Comparison of ENCODE assay signal across 21 mouse cellular contexts in the genomic region with DNA sequence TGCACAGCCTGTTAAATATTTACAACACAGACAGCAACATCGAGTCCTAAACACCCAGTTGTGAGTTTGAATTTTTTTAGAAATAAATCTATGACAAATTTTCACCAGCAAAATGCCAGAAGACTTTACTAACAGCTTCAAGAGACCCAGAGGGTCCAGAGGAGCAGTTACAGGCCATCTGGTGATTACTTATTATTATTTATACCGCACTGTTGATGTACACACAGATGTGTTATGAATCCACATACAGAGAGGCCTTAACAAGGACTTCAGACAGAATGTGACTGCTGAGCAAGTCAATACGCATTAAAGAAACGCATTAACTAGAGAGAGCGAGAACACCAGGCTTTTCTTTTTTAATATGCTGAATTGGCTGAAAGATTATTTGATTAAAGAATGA. TPM values are rescaled to one million over a fixed set of nuclear protein-coding genes. Genes with fewer than 3 reads are reported as not detected.
A peak's percentile ranks its signal among the peaks of the same experiment; 100 is the strongest.
DNase-seq lines count a peak whose midpoint lies in the region; ATAC-seq and TF ChIP-seq lines count a peak whose summit lies in the region.
"Had no signal": no experiment of that assay in that cellular context is flagged by ENCODE, and none has a peak within 500 bp of the region (broad histone marks: within the 10 kb centered on the region; RNA-seq: fewer than 3 reads in every experiment).

No protein-coding gene starts in this region.

- H3K9ac ChIP-seq in hindbrain, embryonic 13.5 days: peak overlapping the region; percentile 53; the same call in 1 of the 2 replicates
- H3K9ac ChIP-seq in hindbrain, embryonic 11.5 days (ENCODE audit: low read depth, low read length): no peak overlapping the region
- no peak overlapping the region for H3K9ac ChIP-seq in forebrain, postnatal 0 days
- no peak overlapping the region for H3K9ac ChIP-seq in midbrain, embryonic 15.5 days
- H3K9ac ChIP-seq: heart, embryonic 13.5 days; neural tube, embryonic 12.5 days had no signal

- peaks cover 14% of the 10 kb centered on the region for H3K4me1 ChIP-seq in hindbrain, embryonic 13.5 days (replicated peaks)
- no peaks in the 10 kb centered on the region for H3K4me1 ChIP-seq in hindbrain, embryonic 11.5 days (replicated peaks; ENCODE audit: control insufficient read depth, insufficient read depth, low read length)
- H3K4me1 ChIP-seq in cortical plate, adult 2 months (ENCODE audit: control insufficient read depth, insufficient read depth, low read length): peaks cover 3% of the 10 kb centered on the region
- peaks cover 11% of the 10 kb centered on the region; the same call in 1 of the 2 replicates for H3K4me1 ChIP-seq in forebrain, postnatal 0 days (ENCODE audit: insufficient read depth)
- H3K4me1 ChIP-seq in midbrain, embryonic 15.5 days: peaks cover 16% of the 10 kb centered on the region

- no peak for TF ChIP-seq CTCF in cortical plate, adult 2 months (IDR thresholded peaks at IDR 0.05; ENCODE audit: extremely low read depth, insufficient read depth, low read length)
- TF ChIP-seq CTCF in forebrain, postnatal 0 days (IDR thresholded peaks at IDR 0.05; ENCODE audit: low read depth): no peak

- no peak for ATAC-seq in hindbrain, embryonic 13.5 days (ENCODE audit: low FRiP score)
- ATAC-seq in hindbrain, embryonic 11.5 days (ENCODE audit: low FRiP score): no peak
- ATAC-seq in forebrain, postnatal 0 days: no peak
- ATAC-seq in midbrain, embryonic 15.5 days (replicated peaks): no peak
- ATAC-seq: intestine, postnatal 0 days had no signal

- TF ChIP-seq POLR2A in cortical plate, adult 2 months (IDR thresholded peaks at IDR 0.05; ENCODE audit: extremely low read depth, insufficient read depth, low read length): no peak

- H3K27ac ChIP-seq in hindbrain, embryonic 13.5 days: peak overlapping the region; percentile 67
- H3K27ac ChIP-seq in hindbrain, embryonic 11.5 days (ENCODE audit: low read depth, low read length): no peak overlapping the region
- H3K27ac ChIP-seq in cortical plate, adult 2 months (ENCODE audit: insufficient read depth, low read length): peak overlapping the region; percentile 84; the same call in 1 of the 2 replicates
- H3K27ac ChIP-seq in forebrain, postnatal 0 days (ENCODE audit: low read depth, low read length): peak overlapping the region; percentile 96
- peak overlapping the region; percentile 69 for H3K27ac ChIP-seq in midbrain, embryonic 15.5 days
- H3K27ac ChIP-seq: heart, embryonic 13.5 days; neural tube, embryonic 12.5 days had no signal

- no peaks in the 10 kb centered on the region for H3K9me3 ChIP-seq in hindbrain, embryonic 13.5 days
- H3K9me3 ChIP-seq in hindbrain, embryonic 11.5 days (ENCODE audit: control insufficient read depth, low read length): no peaks in the 10 kb centered on the region
- no peaks in the 10 kb centered on the region for H3K9me3 ChIP-seq in forebrain, postnatal 0 days (ENCODE audit: low read length)
- no peaks in the 10 kb centered on the region for H3K9me3 ChIP-seq in midbrain, embryonic 15.5 days
- H3K9me3 ChIP-seq: heart, embryonic 13.5 days; neural tube, embryonic 12.5 days had no signal

- H3K36me3 ChIP-seq in hindbrain, embryonic 13.5 days: peaks cover 7% of the 10 kb centered on the region; the same call in 1 of the 2 replicates
- H3K36me3 ChIP-seq in hindbrain, embryonic 11.5 days (ENCODE audit: control insufficient read depth, insufficient read depth, low read length): no peaks in the 10 kb centered on the region
- H3K36me3 ChIP-seq in forebrain, postnatal 0 days (ENCODE audit: insufficient read depth): no peaks in the 10 kb centered on the region
- H3K36me3 ChIP-seq in midbrain, embryonic 15.5 days (replicated peaks): no peaks in the 10 kb centered on the region
- H3K36me3 ChIP-seq: neural tube, embryonic 12.5 days had no signal

- H3K27me3 ChIP-seq in hindbrain, embryonic 13.5 days: no peaks in the 10 kb centered on the region
- no peaks in the 10 kb centered on the region for H3K27me3 ChIP-seq in hindbrain, embryonic 11.5 days (ENCODE audit: control insufficient read depth, insufficient read depth, low read length)
- H3K27me3 ChIP-seq in forebrain, postnatal 0 days (ENCODE audit: insufficient read depth, low read length): no peaks in the 10 kb centered on the region
- no peaks in the 10 kb centered on the region for H3K27me3 ChIP-seq in midbrain, embryonic 15.5 days (replicated peaks)
- H3K27me3 ChIP-seq: heart, embryonic 13.5 days; neural tube, embryonic 12.5 days had no signal

- no peak overlapping the region for H3K4me3 ChIP-seq in hindbrain, embryonic 13.5 days
- H3K4me3 ChIP-seq in hindbrain, embryonic 11.5 days (ENCODE audit: low read depth, low read length): no peak overlapping the region
- H3K4me3 ChIP-seq in cortical plate, adult 2 months (ENCODE audit: insufficient read depth, low read length): no peak overlapping the region
- no peak overlapping the region for H3K4me3 ChIP-seq in forebrain, postnatal 0 days (ENCODE audit: low read depth, low read length)
- H3K4me3 ChIP-seq in midbrain, embryonic 15.5 days: no peak overlapping the region
- H3K4me3 ChIP-seq: heart, embryonic 13.5 days; neural tube, embryonic 12.5 days had no signal

- WGBS in hindbrain, embryonic 13.5 days: 53% methylated on average over 5 of the region's 5 CpGs
- WGBS in hindbrain, embryonic 11.5 days: 79% methylated on average over 5 of the region's 5 CpGs
- 24% methylated on average over 5 of the region's 5 CpGs for WGBS in forebrain, postnatal 0 days
- 39% methylated on average over 5 of the region's 5 CpGs for WGBS in midbrain, embryonic 15.5 days

- intact Hi-C loops in heart, postnatal 14 days (cut with DNase I): no loop called here

- no peak for DNase-seq in hindbrain, embryonic 11.5 days (ENCODE audit: low spot score)
- no peak for DNase-seq in forebrain, postnatal 0 days
- DNase-seq in cerebellum, postnatal 14 days: no peak
- DNase-seq in heart, postnatal 14 days: no peak
- DNase-seq: adrenal gland, postnatal 10 days; B cell, adult 2 months; cerebellum, adult 11-12 months; cerebellum, postnatal 36 days; heart, postnatal 4 days; kidney, postnatal 14 days; lung, adult 18-20 months; lung, postnatal 36 days had no signal

- H3K4me2 ChIP-seq in hindbrain, embryonic 13.5 days: no peak overlapping the region
- no peak overlapping the region for H3K4me2 ChIP-seq in hindbrain, embryonic 11.5 days (replicated peaks; ENCODE audit: low read depth, low read length)
- H3K4me2 ChIP-seq in forebrain, postnatal 0 days (ENCODE audit: low read depth): no peak overlapping the region
- no peak overlapping the region for H3K4me2 ChIP-seq in midbrain, embryonic 15.5 days
- H3K4me2 ChIP-seq: heart, embryonic 13.5 days; neural tube, embryonic 12.5 days had no signal

RNA-seq across cellular contexts. Expression of a gene that starts 39.4 kb away (rescaled TPM):
- not detected in 2 replicates for polyA plus RNA-seq in hindbrain, embryonic 13.5 days (2015; fragmentation: Nextera tagmentation; extraction: Ambion mirVana)
- 0.93 TPM in 1 of 2 replicates, not detected in the other for polyA plus RNA-seq in hindbrain, embryonic 11.5 days (2014; fragmentation: Nextera tagmentation; extraction: Ambion mirVana)
- not detected in 2 replicates for polyA plus RNA-seq in cortical plate, adult 2 months (2012; rRNA removed)
- not detected in 2 replicates for total RNA-seq in forebrain, postnatal 0 days (2014; rRNA removed)
- polyA plus RNA-seq in forebrain, postnatal 0 days (2015; fragmentation: Nextera tagmentation; extraction: Ambion mirVana): 0.74 TPM in 1 of 2 replicates, not detected in the other
- polyA plus RNA-seq in midbrain, embryonic 15.5 days (2015; fragmentation: Nextera tagmentation; extraction: Ambion mirVana): not detected in 2 replicates
- under 1 TPM in 1 of 2 experiments, not detected in 1; 0.83 TPM for total RNA-seq in heart, postnatal 14 days (2021)
- total RNA-seq: left cerebral cortex, postnatal 36 days; liver, adult 2 months had no signal
- polyA plus RNA-seq: gonadal fat pad, adult 2 months; heart, embryonic 13.5 days; intestine, postnatal 0 days; liver, adult 2 months; neural tube, embryonic 12.5 days had no signal

RNA-seq across cellular contexts. Expression of a gene that starts 39.8 kb away (rescaled TPM):
- 19.7 and 21.1 TPM in 2 replicates for polyA plus RNA-seq in hindbrain, embryonic 13.5 days (2015; fragmentation: Nextera tagmentation; extraction: Ambion mirVana)
- polyA plus RNA-seq in hindbrain, embryonic 11.5 days (2014; fragmentation: Nextera tagmentation; extraction: Ambion mirVana): 14.7 and 15.5 TPM in 2 replicates
- polyA plus RNA-seq in cortical plate, adult 2 months (2012; rRNA removed): 50.2 and 50.7 TPM in 2 replicates
- total RNA-seq in forebrain, postnatal 0 days (2014; rRNA removed): 9.9 and 13.2 TPM in 2 replicates
- 8.4 and 10.2 TPM in 2 replicates for polyA plus RNA-seq in forebrain, postnatal 0 days (2015; fragmentation: Nextera tagmentation; extraction: Ambion mirVana)
- polyA plus RNA-seq in midbrain, embryonic 15.5 days (2015; fragmentation: Nextera tagmentation; extraction: Ambion mirVana): 15.6 and 20.0 TPM in 2 replicates
- total RNA-seq in heart, postnatal 14 days (2021): 10 to 100 TPM; 65.2 to 68.8 TPM
